In the genomic region with DNA sequence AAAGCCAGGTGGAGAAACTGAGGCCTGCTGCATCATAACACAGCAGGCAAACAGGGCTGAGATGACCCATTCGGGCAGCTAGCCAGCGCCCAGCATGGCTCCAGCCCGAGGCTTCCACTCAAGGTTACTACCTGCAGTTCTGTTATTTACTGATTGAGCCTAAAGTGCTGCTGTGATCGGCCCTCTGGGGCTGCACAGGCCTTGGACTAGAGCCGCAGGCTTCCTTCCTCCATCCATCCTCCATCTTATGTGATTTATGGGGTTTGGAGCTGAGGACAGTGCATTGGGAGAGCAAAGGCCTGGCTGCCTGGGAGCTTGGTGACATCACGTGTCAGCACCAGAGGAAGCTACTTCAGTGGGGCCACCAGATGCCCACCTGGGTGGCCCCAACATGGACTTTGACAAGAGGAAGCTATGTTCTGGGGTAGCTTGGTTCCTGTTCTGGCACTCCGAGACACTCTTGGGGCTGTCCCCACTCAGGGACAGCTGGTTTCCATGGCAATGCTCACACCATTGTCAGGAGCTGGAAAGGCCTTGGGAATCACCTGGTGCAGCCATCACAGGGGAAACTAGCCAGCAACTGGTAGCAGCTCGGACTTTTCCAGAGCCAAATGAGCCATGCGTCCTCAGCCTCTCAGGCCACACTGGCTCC, we compare ENCODE assay signal across 9 mouse cellular contexts. TPM values are rescaled to one million over a fixed set of nuclear protein-coding genes. Genes with fewer than 3 reads are reported as not detected.
DNase-seq lines count a peak whose midpoint lies in the region; ATAC-seq and TF ChIP-seq lines count a peak whose summit lies in the region.
"Had no signal": no experiment of that assay in that cellular context is flagged by ENCODE, and none has a peak within 500 bp of the region (broad histone marks: within the 10 kb centered on the region; RNA-seq: fewer than 3 reads in every experiment).

No protein-coding gene starts in this region.

- H3K4me1 ChIP-seq in intestine, embryonic 14.5 days (replicated peaks; ENCODE audit: control insufficient read depth, insufficient read depth, low read length) = peaks cover 47% of the 10 kb centered on the region
- no peaks in the 10 kb centered on the region for H3K4me1 ChIP-seq in intestine, postnatal 0 days (replicated peaks; ENCODE audit: control insufficient read depth, insufficient read depth, low read length)
- peaks cover 62% of the 10 kb centered on the region for H3K4me1 ChIP-seq in limb, embryonic 13.5 days

- H3K4me2 ChIP-seq in intestine, embryonic 14.5 days (ENCODE audit: low read length) = 0 out of 2 replicates have a peak overlapping the region, but pooled peaks have one; percentile 13
- no peak overlapping the region for H3K4me2 ChIP-seq in intestine, postnatal 0 days (replicated peaks; ENCODE audit: low read depth)
- peak overlapping the region; percentile 39 for H3K4me2 ChIP-seq in limb, embryonic 13.5 days (replicated peaks)

- H3K36me3 ChIP-seq in intestine, embryonic 14.5 days (ENCODE audit: control insufficient read depth, insufficient read depth, low read length) = no peaks in the 10 kb centered on the region
- no peaks in the 10 kb centered on the region for H3K36me3 ChIP-seq in intestine, postnatal 0 days (ENCODE audit: control insufficient read depth, insufficient read depth)
- H3K36me3 ChIP-seq in limb, embryonic 13.5 days = no peaks in the 10 kb centered on the region

- H3K4me3 ChIP-seq in intestine, embryonic 14.5 days (ENCODE audit: low read depth, low read length) = no peak overlapping the region
- no peak overlapping the region for H3K4me3 ChIP-seq in intestine, postnatal 0 days (ENCODE audit: low read depth, low read length)
- H3K4me3 ChIP-seq in limb, embryonic 13.5 days = no peak overlapping the region

- no peak for TF ChIP-seq CTCF in intestine, postnatal 0 days (IDR thresholded peaks at IDR 0.05; ENCODE audit: low read depth)

- H3K27me3 ChIP-seq in intestine, embryonic 14.5 days (replicated peaks; ENCODE audit: control insufficient read depth, insufficient read depth, low read length) = 0 out of 2 replicates have a peak, but pooled peaks cover under 1% of the 10 kb centered on the region
- H3K27me3 ChIP-seq in intestine, postnatal 0 days (replicated peaks; ENCODE audit: control insufficient read depth, insufficient read depth, low read length) = peaks cover 7% of the 10 kb centered on the region; the same call in 1 of the 2 replicates
- peaks cover 33% of the 10 kb centered on the region for H3K27me3 ChIP-seq in limb, embryonic 13.5 days

- WGBS in intestine, embryonic 14.5 days = 51% methylated on average over 9 of the region's 9 CpGs
- 54% methylated on average over 9 of the region's 9 CpGs for WGBS in intestine, postnatal 0 days
- WGBS in limb, embryonic 13.5 days = 42% methylated on average over 9 of the region's 9 CpGs

- no peak overlapping the region for H3K9ac ChIP-seq in intestine, embryonic 14.5 days (ENCODE audit: low read length)
- no peak overlapping the region for H3K9ac ChIP-seq in intestine, postnatal 0 days (ENCODE audit: low read depth, low read length)
- peak overlapping the region; percentile 57; the same call in 1 of the 2 replicates for H3K9ac ChIP-seq in limb, embryonic 13.5 days

- H3K27ac ChIP-seq in intestine, embryonic 14.5 days (ENCODE audit: low read depth) = no peak overlapping the region; the same call in 1 of the 2 replicates
- H3K27ac ChIP-seq in intestine, postnatal 0 days (ENCODE audit: low read depth, low read length) = no peak overlapping the region
- H3K27ac ChIP-seq in limb, embryonic 13.5 days = no peak overlapping the region
- H3K27ac ChIP-seq: hindbrain, postnatal 0 days had no signal

- ATAC-seq in intestine, embryonic 14.5 days (replicated peaks; ENCODE audit: low FRiP score, low TSS enrichment, low read depth) = no peak
- no peak for ATAC-seq in intestine, postnatal 0 days
- ATAC-seq in limb, embryonic 13.5 days (ENCODE audit: low FRiP score, low read depth) = no peak

- H3K9me3 ChIP-seq in intestine, embryonic 14.5 days (ENCODE audit: control insufficient read depth, low read length) = no peaks in the 10 kb centered on the region
- no peaks in the 10 kb centered on the region for H3K9me3 ChIP-seq in intestine, postnatal 0 days (ENCODE audit: control insufficient read depth)
- no peaks in the 10 kb centered on the region for H3K9me3 ChIP-seq in limb, embryonic 13.5 days

- no peak for DNase-seq in intestine, embryonic 14.5 days (ENCODE audit: low spot score)
- DNase-seq in adrenal gland, postnatal 10 days = peak; percentile 77
- DNase-seq in cerebellum, postnatal 25 days = peak; percentile 45 to 57
- DNase-seq in urinary bladder, adult 2 months (ENCODE audit: low spot score) = no peak
- DNase-seq in left cerebral cortex, postnatal 25 days (ENCODE audit: low spot score in 2 of 2) = no peak
- no peak for DNase-seq in layer of hippocampus, postnatal 36 days

- intact Hi-C loops in left cerebral cortex, postnatal 25 days (cut with DNase I) = no loop called here

RNA-seq across cellular contexts. Expression of a gene that starts 7.6 kb away (rescaled TPM):
- polyA plus RNA-seq in intestine, embryonic 14.5 days (2014; fragmentation: Nextera tagmentation; extraction: Ambion mirVana) = 39.7 and 46.5 TPM in 2 replicates
- polyA plus RNA-seq in intestine, postnatal 0 days (2015; fragmentation: Nextera tagmentation; extraction: Ambion mirVana) = 8.2 and 9.6 TPM in 2 replicates
- 100 to 1,000 TPM; 155 to 215 TPM for total RNA-seq in adrenal gland, postnatal 10 days (2021)
- polyA plus RNA-seq in limb, embryonic 13.5 days (2015; fragmentation: Nextera tagmentation; extraction: Ambion mirVana) = 27.6 and 30.0 TPM in 2 replicates
- polyA plus RNA-seq in urinary bladder, adult 2 months (2012; rRNA removed) = 35.8 and 45.2 TPM in 2 replicates
- 100 to 1,000 TPM; 111 to 124 TPM for total RNA-seq in left cerebral cortex, postnatal 25 days (2021)
- total RNA-seq in layer of hippocampus, postnatal 36 days (2021) = 10 to 100 TPM; 19.6 to 22.9 TPM

RNA-seq across cellular contexts. Expression of a gene that starts 42.5 kb away (rescaled TPM):
- polyA plus RNA-seq in intestine, embryonic 14.5 days (2014; fragmentation: Nextera tagmentation; extraction: Ambion mirVana) = not detected in 2 replicates
- not detected in 2 replicates for polyA plus RNA-seq in intestine, postnatal 0 days (2015; fragmentation: Nextera tagmentation; extraction: Ambion mirVana)
- total RNA-seq in adrenal gland, postnatal 10 days (2021) = not detected
- not detected in 2 replicates for polyA plus RNA-seq in limb, embryonic 13.5 days (2015; fragmentation: Nextera tagmentation; extraction: Ambion mirVana)
- not detected in 2 replicates for polyA plus RNA-seq in urinary bladder, adult 2 months (2012; rRNA removed)
- not detected for total RNA-seq in left cerebral cortex, postnatal 25 days (2021)
- total RNA-seq in layer of hippocampus, postnatal 36 days (2021) = not detected
- polyA plus RNA-seq: hindbrain, postnatal 0 days had no signal

RNA-seq across cellular contexts. Expression of a gene that starts 55.7 kb away (rescaled TPM):
- 0.07 TPM in 1 of 2 replicates, not detected in the other for polyA plus RNA-seq in intestine, embryonic 14.5 days (2014; fragmentation: Nextera tagmentation; extraction: Ambion mirVana)
- polyA plus RNA-seq in intestine, postnatal 0 days (2015; fragmentation: Nextera tagmentation; extraction: Ambion mirVana) = 0.16 TPM in 1 of 2 replicates, not detected in the other
- total RNA-seq in adrenal gland, postnatal 10 days (2021) = under 1 TPM; 0.39 to 0.42 TPM
- polyA plus RNA-seq in limb, embryonic 13.5 days (2015; fragmentation: Nextera tagmentation; extraction: Ambion mirVana) = 0.20 and 0.42 TPM in 2 replicates
- 0.44 and 0.66 TPM in 2 replicates for polyA plus RNA-seq in urinary bladder, adult 2 months (2012; rRNA removed)
- total RNA-seq in left cerebral cortex, postnatal 25 days (2021) = under 1 TPM in 1 of 2 experiments, not detected in 1; 0.25 TPM
- under 1 TPM; 0.52 to 0.83 TPM for total RNA-seq in layer of hippocampus, postnatal 36 days (2021)

Comparison
In these comparisons a context has a peak if more than half of its experiments do, and no peak if none do; other contexts are left out.
1. DNase-seq: peak in adrenal gland, postnatal 10 days (single experiment) and cerebellum, postnatal 25 days (2 of 2); none in intestine, embryonic 14.5 days (single experiment), urinary bladder, adult 2 months (single experiment), left cerebral cortex, postnatal 25 days (0 of 2) and layer of hippocampus, postnatal 36 days (0 of 2).